Mouse (Mus musculus): Measurements from ENCODE around the gene Kcnb1. TPM values are rescaled to one million over a fixed set of nuclear protein-coding genes. Genes with fewer than 3 reads are reported as not detected.

Gene Kcnb1
- polyA plus RNA-seq, 1 experiment from 2014 or later = 0.31 TPM

DNA sequence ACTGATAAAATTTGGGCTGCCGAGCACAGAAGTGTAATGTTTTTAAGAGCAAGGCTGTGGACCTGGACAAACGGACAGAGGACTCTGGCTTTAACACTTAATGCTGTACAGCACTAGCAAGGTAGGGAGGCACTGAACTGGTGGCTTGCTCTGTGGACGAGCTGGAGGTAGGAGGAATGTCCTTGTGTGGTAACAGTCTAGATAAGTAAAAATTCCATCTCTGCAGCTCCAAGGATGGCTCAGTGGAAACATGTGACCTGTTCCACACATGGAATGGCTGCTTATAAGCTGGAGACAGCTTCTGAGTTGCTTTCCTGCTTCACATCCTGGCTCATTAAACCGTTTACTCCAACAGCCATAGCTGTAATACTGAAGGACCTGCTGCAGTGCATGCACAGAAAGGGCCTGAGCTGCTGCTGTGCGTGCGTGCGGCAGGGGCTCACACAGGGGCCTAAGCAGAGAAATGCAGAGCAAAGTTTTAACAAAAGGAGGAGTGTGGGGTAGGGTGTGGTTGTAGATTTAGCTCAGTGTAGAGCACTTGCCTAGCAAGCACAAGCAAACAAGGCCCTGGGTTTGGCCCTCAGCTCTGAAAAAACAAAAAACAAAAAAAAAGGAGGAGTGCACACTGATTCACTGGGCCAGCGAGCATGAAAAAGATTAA is 141.1 kb downstream of the Kcnb1 start:
- H3K4me3 ChIP-seq = no peak overlapping the region
- H3K4me2 ChIP-seq = no peak overlapping the region
- H3K27ac ChIP-seq = no peak overlapping the region
- no peaks in the 10 kb centered on the region for H3K9me3 ChIP-seq
- peaks cover 70% of the 10 kb centered on the region for H3K36me3 ChIP-seq
- no peak for ATAC-seq (ENCODE audit: borderline replicate concordance, extremely low read depth, low FRiP score, low TSS enrichment)
- no peaks in the 10 kb centered on the region for H3K4me1 ChIP-seq
- 82% methylated on average over 8 of the region's 8 CpGs for whole genome bisulfite sequencing
- H3K9ac ChIP-seq = no peak overlapping the region
- H3K27me3 ChIP-seq = no peaks in the 10 kb centered on the region

DNA sequence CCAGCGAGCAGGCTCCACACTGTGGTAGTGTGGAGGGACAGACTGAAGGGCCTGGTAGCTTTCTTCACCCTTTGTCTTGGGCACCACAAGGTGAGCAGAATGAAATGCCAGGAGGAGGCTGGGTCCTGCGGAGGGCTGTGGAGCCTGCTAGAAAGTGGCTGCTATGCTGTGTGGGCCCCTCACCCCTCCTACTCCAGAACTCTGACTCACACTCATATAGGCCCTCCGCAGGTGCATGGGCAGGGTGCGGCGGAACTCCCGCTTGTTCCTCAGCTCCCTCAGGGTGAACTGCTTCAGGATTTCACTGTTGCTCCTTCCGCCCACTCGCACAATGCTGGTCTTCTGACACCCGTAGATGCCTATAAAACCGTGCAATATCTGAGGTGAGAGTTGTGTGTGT is 141.7 kb downstream of the Kcnb1 start:
- Histone ChIP-seq H3K9ac (no peak overlapping the region), H3K4me3 (no peak overlapping the region), H3K27ac (no peak overlapping the region), H3K4me2 (no peak overlapping the region), H3K9me3 (no peaks in the 10 kb centered on the region), H3K4me1 (no peaks in the 10 kb centered on the region), H3K27me3 (no peaks in the 10 kb centered on the region), H3K36me3 (peaks cover 76% of the 10 kb centered on the region)
- WGBS = 93% methylated on average over 10 of the region's 10 CpGs
- ATAC-seq (ENCODE audit: borderline replicate concordance, extremely low read depth, low FRiP score, low TSS enrichment) = no peak

Other genes starting within 250 kb of the Kcnb1 start
- gene Stau1, start 193.9 kb downstream of the Kcnb1 start, polyA plus RNA-seq (2015; fragmentation: Nextera tagmentation; extraction: Ambion mirVana) = 77.4 and 85.7 TPM in 2 replicates
- gene Ddx27, start 175.0 kb downstream of the Kcnb1 start, polyA plus RNA-seq (2015; fragmentation: Nextera tagmentation; extraction: Ambion mirVana) = 45.2 and 49.2 TPM in 2 replicates
- gene Znfx1, start 127.1 kb downstream of the Kcnb1 start, polyA plus RNA-seq (2015; fragmentation: Nextera tagmentation; extraction: Ambion mirVana) = 6.8 and 7.6 TPM in 2 replicates
- gene Ptgis, start 50.4 kb upstream of the Kcnb1 start, polyA plus RNA-seq (2015; fragmentation: Nextera tagmentation; extraction: Ambion mirVana) = 14.5 and 15.7 TPM in 2 replicates
- gene B4galt5, start 159.0 kb upstream of the Kcnb1 start, polyA plus RNA-seq (2015; fragmentation: Nextera tagmentation; extraction: Ambion mirVana) = 13.6 and 15.8 TPM in 2 replicates
- gene Slc9a8, start 231.6 kb upstream of the Kcnb1 start, polyA plus RNA-seq (2015; fragmentation: Nextera tagmentation; extraction: Ambion mirVana) = 20.3 and 21.4 TPM in 2 replicates

Data from lung, embryonic 15.5 days (tissue).